Mouse (Mus musculus): Measurements from ENCODE around the gene Tbx2.

- no peak for TF ChIP-seq USF1 (IDR thresholded peaks at IDR 0.05; ENCODE audit: low read depth)
- TF ChIP-seq MAX (IDR thresholded peaks at IDR 0.05; ENCODE audit: low read depth) = no peak
- TF ChIP-seq REST (IDR thresholded peaks at IDR 0.05; ENCODE audit: insufficient read depth, insufficient read length) = no peak
- TF ChIP-seq POLR2A (IDR thresholded peaks at IDR 0.05; ENCODE audit: insufficient read length, low read depth) = no peak
- TF ChIP-seq MYOG (IDR thresholded peaks at IDR 0.05; ENCODE audit: control insufficient read depth in 1 of 3, insufficient read depth in 1 of 3, insufficient read length in 2 of 3, low read depth in 2 of 3) = no peak
Measured at GRCm38 (mm10) chr11:85887801-85888450, 55.6 kb downstream of the Tbx2 start.

Measured in myocyte (in vitro differentiated cells).